Mouse (Mus musculus): ENCODE data around the gene Cmpk1. TPM values are rescaled to one million over a fixed set of nuclear protein-coding genes. Genes with fewer than 3 reads are reported as not detected.

Gene Cmpk1
- polyA plus RNA-seq (2015; fragmentation: Nextera tagmentation; extraction: Ambion mirVana): 57.4 TPM in 2 replicates

- Histone ChIP-seq H3K9ac (peak within 1 kb of the TSS; percentile 95), H3K4me1 (peaks cover 24% of the 10 kb centered on the region), H3K4me3 (peak within 1 kb of the TSS; percentile 73), H3K36me3 (peaks cover 4% of the 10 kb centered on the region; the same call in 1 of the 2 replicates), H3K27me3 (replicated peaks) (peaks cover 5% of the 10 kb centered on the region; the same call in 1 of the 2 replicates), H3K27ac (replicated peaks) (peak within 1 kb of the TSS; percentile 99), H3K9me3 (no peaks in the 10 kb centered on the region), H3K4me2 (peak within 1 kb of the TSS; percentile 87)
- ATAC-seq (ENCODE audit: extremely low read depth, insufficient number of reproducible peaks, low FRiP score, low TSS enrichment): peak; percentile 90
- under 1% methylated on average over 82 of the region's 93 CpGs for WGBS
Observed at GRCm38 (mm10) chr4:114986591-114987432, at the start of gene Cmpk1. Cmpk1 (minus strand) TSS chr4:114987241.

GRCm38 (mm10) chr4:115035043-115035442, 48.0 kb upstream of the Cmpk1 start:
- H3K27ac ChIP-seq (replicated peaks): no peak overlapping the region
- H3K9ac ChIP-seq: no peak overlapping the region
- H3K9me3 ChIP-seq: no peaks in the 10 kb centered on the region
- H3K4me2 ChIP-seq: no peak overlapping the region
- H3K4me3 ChIP-seq: no peak overlapping the region
- no peaks in the 10 kb centered on the region for H3K4me1 ChIP-seq
- H3K36me3 ChIP-seq: peaks cover 68% of the 10 kb centered on the region
- no peaks in the 10 kb centered on the region for H3K27me3 ChIP-seq (replicated peaks)
- no peak for ATAC-seq (ENCODE audit: extremely low read depth, insufficient number of reproducible peaks, low FRiP score, low TSS enrichment)
- 80% methylated on average over 6 of the region's 6 CpGs for WGBS

- Histone ChIP-seq H3K4me2 (no peak overlapping the region), H3K4me1 (no peaks in the 10 kb centered on the region), H3K4me3 (no peak overlapping the region), H3K27me3 (replicated peaks) (no peaks in the 10 kb centered on the region), H3K9me3 (no peaks in the 10 kb centered on the region), H3K36me3 (peaks cover 88% of the 10 kb centered on the region), H3K27ac (replicated peaks) (no peak overlapping the region), H3K9ac (no peak overlapping the region)
- no peak for ATAC-seq (ENCODE audit: extremely low read depth, insufficient number of reproducible peaks, low FRiP score, low TSS enrichment)
- 88% methylated on average over 3 of the region's 3 CpGs for WGBS
Observed at GRCm38 (mm10) chr4:115019997-115020396, 33.0 kb upstream of the Cmpk1 start.

GRCm38 (mm10) chr4:115014276-115014675, 27.2 kb upstream of the Cmpk1 start:
- Histone ChIP-seq H3K36me3 (peaks cover 89% of the 10 kb centered on the region), H3K9ac (no peak overlapping the region), H3K4me1 (no peaks in the 10 kb centered on the region), H3K27ac (replicated peaks) (no peak overlapping the region), H3K27me3 (replicated peaks) (no peaks in the 10 kb centered on the region), H3K4me2 (no peak overlapping the region), H3K4me3 (no peak overlapping the region), H3K9me3 (no peaks in the 10 kb centered on the region)
- no peak for ATAC-seq (ENCODE audit: extremely low read depth, insufficient number of reproducible peaks, low FRiP score, low TSS enrichment)
- whole genome bisulfite sequencing: 79% methylated on average over 3 of the region's 3 CpGs

GRCm38 (mm10) chr4:115000429-115000795, 13.4 kb upstream of the Cmpk1 start:
- no peaks in the 10 kb centered on the region for H3K9me3 ChIP-seq
- H3K27ac ChIP-seq (replicated peaks): peak overlapping the region; percentile 81
- peak overlapping the region; percentile 82 for H3K9ac ChIP-seq
- H3K27me3 ChIP-seq (replicated peaks): no peaks in the 10 kb centered on the region
- ATAC-seq (ENCODE audit: extremely low read depth, insufficient number of reproducible peaks, low FRiP score, low TSS enrichment): no peak
- peaks cover 22% of the 10 kb centered on the region for H3K36me3 ChIP-seq
- WGBS: 0% methylated on average over 8 of the region's 8 CpGs
- H3K4me3 ChIP-seq: peak overlapping the region; percentile 71
- peak overlapping the region; percentile 79 for H3K4me2 ChIP-seq
- peaks cover 24% of the 10 kb centered on the region for H3K4me1 ChIP-seq

- ATAC-seq (ENCODE audit: extremely low read depth, insufficient number of reproducible peaks, low FRiP score, low TSS enrichment): peak; percentile 100
- Histone ChIP-seq H3K27me3 (replicated peaks) (no peaks in the 10 kb centered on the region), H3K36me3 (peaks cover 17% of the 10 kb centered on the region), H3K27ac (replicated peaks) (peak within 1 kb of the TSS; percentile 89), H3K4me1 (peaks cover 24% of the 10 kb centered on the region), H3K9me3 (no peaks in the 10 kb centered on the region), H3K9ac (peak within 1 kb of the TSS; percentile 82), H3K4me3 (peak within 1 kb of the TSS; percentile 71), H3K4me2 (peak within 1 kb of the TSS; percentile 79)
- under 1% methylated on average over 52 of the region's 52 CpGs for WGBS
Observed at GRCm38 (mm10) chr4:114999773-115000428, 12.9 kb upstream of the Cmpk1 start, which contains the start of gene Stil. Stil (plus strand) TSS chr4:115000159.

- H3K27ac ChIP-seq (replicated peaks): peak overlapping the region; percentile 89
- WGBS: 7% methylated on average over 9 of the region's 9 CpGs
- H3K9ac ChIP-seq: peak overlapping the region; percentile 78
- H3K4me3 ChIP-seq: peak overlapping the region; percentile 71
- H3K9me3 ChIP-seq: no peaks in the 10 kb centered on the region
- peaks cover 24% of the 10 kb centered on the region for H3K4me1 ChIP-seq
- H3K36me3 ChIP-seq: peaks cover 15% of the 10 kb centered on the region
- no peaks in the 10 kb centered on the region; the same call in 1 of the 2 replicates for H3K27me3 ChIP-seq (replicated peaks)
- ATAC-seq (ENCODE audit: extremely low read depth, insufficient number of reproducible peaks, low FRiP score, low TSS enrichment): no peak
- H3K4me2 ChIP-seq: peak overlapping the region; percentile 79
Observed at GRCm38 (mm10) chr4:114999445-114999772, 12.4 kb upstream of the Cmpk1 start.

GRCm38 (mm10) chr4:114997051-114997450, 10.0 kb upstream of the Cmpk1 start:
- no peak overlapping the region for H3K9ac ChIP-seq
- no peaks in the 10 kb centered on the region for H3K9me3 ChIP-seq
- no peak overlapping the region for H3K4me3 ChIP-seq
- H3K27ac ChIP-seq (replicated peaks): no peak overlapping the region
- peaks cover 11% of the 10 kb centered on the region; the same call in 1 of the 2 replicates for H3K27me3 ChIP-seq (replicated peaks)
- no peak overlapping the region for H3K4me2 ChIP-seq
- 33% methylated on average over 3 of the region's 3 CpGs for WGBS
- no peak for ATAC-seq (ENCODE audit: extremely low read depth, insufficient number of reproducible peaks, low FRiP score, low TSS enrichment)
- no peaks in the 10 kb centered on the region for H3K36me3 ChIP-seq
- H3K4me1 ChIP-seq: peaks cover 20% of the 10 kb centered on the region

GRCm38 (mm10) chr4:114994218-114994617, 7.2 kb upstream of the Cmpk1 start:
- WGBS: 80% methylated on average over 3 of the region's 3 CpGs
- H3K9ac ChIP-seq: no peak overlapping the region
- H3K9me3 ChIP-seq: no peaks in the 10 kb centered on the region
- no peak overlapping the region for H3K27ac ChIP-seq (replicated peaks)
- no peak overlapping the region for H3K4me2 ChIP-seq
- H3K36me3 ChIP-seq: no peaks in the 10 kb centered on the region
- peaks cover 18% of the 10 kb centered on the region; the same call in 1 of the 2 replicates for H3K27me3 ChIP-seq (replicated peaks)
- H3K4me1 ChIP-seq: 0 out of 2 replicates have a peak, but pooled peaks cover 2% of the 10 kb centered on the region
- no peak for ATAC-seq (ENCODE audit: extremely low read depth, insufficient number of reproducible peaks, low FRiP score, low TSS enrichment)
- no peak overlapping the region for H3K4me3 ChIP-seq

GRCm38 (mm10) chr4:114986211-114986590, 840 bp downstream of the Cmpk1 start:
- whole genome bisulfite sequencing: 1% methylated on average over 8 of the region's 8 CpGs
- ATAC-seq (ENCODE audit: extremely low read depth, insufficient number of reproducible peaks, low FRiP score, low TSS enrichment): 0 out of 2 replicates have a peak, but pooled peaks have one; percentile 4
- Histone ChIP-seq H3K27me3 (replicated peaks) (no peaks in the 10 kb centered on the region), H3K9ac (peak overlapping the region; percentile 95), H3K4me2 (peak overlapping the region; percentile 87), H3K27ac (replicated peaks) (peak overlapping the region; percentile 99), H3K4me3 (peak overlapping the region; percentile 73), H3K4me1 (peaks cover 24% of the 10 kb centered on the region), H3K36me3 (peaks cover 4% of the 10 kb centered on the region; the same call in 1 of the 2 replicates), H3K9me3 (no peaks in the 10 kb centered on the region)

- H3K4me2 ChIP-seq: no peak overlapping the region
- peaks cover 4% of the 10 kb centered on the region; the same call in 1 of the 2 replicates for H3K36me3 ChIP-seq
- no peak overlapping the region for H3K27ac ChIP-seq (replicated peaks)
- 89% methylated on average over 1 of the region's 1 CpGs for WGBS
- no peak for ATAC-seq (ENCODE audit: extremely low read depth, insufficient number of reproducible peaks, low FRiP score, low TSS enrichment)
- no peaks in the 10 kb centered on the region for H3K27me3 ChIP-seq (replicated peaks)
- H3K4me1 ChIP-seq: peaks cover 23% of the 10 kb centered on the region
- H3K9me3 ChIP-seq: no peaks in the 10 kb centered on the region
- H3K9ac ChIP-seq: no peak overlapping the region
- no peak overlapping the region for H3K4me3 ChIP-seq
Observed at GRCm38 (mm10) chr4:114983020-114983419, 4.0 kb downstream of the Cmpk1 start.

All from heart, embryonic 13.5 days (tissue).